Mouse (Mus musculus) left cerebral cortex, adult 2 months (tissue): ENCODE measurements around the gene a. TPM values are rescaled to one million over a fixed set of nuclear protein-coding genes. Genes with fewer than 3 reads are reported as not detected.
"Not testable (repeated sequence)": the region's sequence is repeated elsewhere in the genome, so short reads cannot be mapped to it uniquely, and the experiment has no call there.

Source experiments
- DNase-seq, 2 experiments: peaks; one replicate each; pipeline ENCODE4 v3.0.0; 2021 to 2022; ENCODE audit warnings: low spot score in 2 of 2, mixed read lengths in 1 of 2; ENCODE audit errors: extremely low spot score in 1 of 2
- H3K27ac ChIP-seq: fragments of 200-600 bp; 2 replicates; pipeline ENCODE4 v1.8.1; 2022
- H3K4me3 ChIP-seq: fragments of 200-600 bp; 2 replicates; pipeline ENCODE4 v1.8.1; 2022
- CTCF ChIP-seq: fragments of 200-600 bp; IDR thresholded peaks from 2 replicates; pipeline ENCODE4 v1.8.1; 2022; ENCODE audit warnings: antibody characterized with exemption, mild to moderate bottlenecking, moderate library complexity
- intact Hi-C: fragments of 180-260 bp; cut with DNase I; formaldehyde crosslinking; loops from one replicate; pipeline ENCODE4 v1.15.1; 2025
- total RNA-seq, 2 experiments: library from RNA; stranded (reverse); gene quantifications; 2 replicates each; pipeline ENCODE4 v1.2.3; 2021

Gene a
- total RNA-seq, 2 experiments from 2014 or later = not detected

DNA sequence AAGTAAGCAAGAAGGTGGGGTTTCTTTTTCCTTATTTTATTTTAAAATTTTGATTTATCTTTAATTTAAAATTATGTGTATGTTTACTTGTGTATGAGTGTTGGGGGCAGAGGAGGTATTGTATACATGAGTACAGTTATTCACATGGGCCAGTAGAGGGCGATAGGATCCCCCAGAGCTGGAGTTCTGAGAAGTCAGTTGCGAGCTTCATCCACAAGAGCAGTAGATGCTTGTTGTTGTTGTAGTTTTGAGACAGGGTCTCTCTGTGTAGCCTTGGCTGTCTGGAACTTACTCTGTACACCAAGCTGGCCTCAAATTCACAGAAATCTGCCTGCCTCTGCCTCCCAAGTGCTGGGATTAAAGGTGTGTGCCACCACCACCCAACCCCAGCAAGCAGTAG, 125.3 kb downstream of the a start:
- peak; percentile 55 for TF ChIP-seq CTCF

GRCm38 (mm10) chr2:154917866-154918641, 126.9 kb downstream of the a start:
- no peak for DNase-seq
- TF ChIP-seq CTCF = no peak
- no peak overlapping the region for H3K27ac ChIP-seq
- no peak overlapping the region for H3K4me3 ChIP-seq
- intact Hi-C loops = no loop called here

More for the DNA sequence above, 125.3 kb downstream of the a start:
- peak in 1 of 2 experiments; percentile 9 for DNase-seq
- H3K27ac ChIP-seq = no peak overlapping the region
- H3K4me3 ChIP-seq = no peak overlapping the region
- intact Hi-C loops = no loop called here

- no peak for TF ChIP-seq CTCF
- Histone ChIP-seq H3K27ac (no peak overlapping the region), H3K4me3 (no peak overlapping the region)
- no peak for DNase-seq
- intact Hi-C loops = loop anchor here (2.0 kb wide), 1 partner anchor 50 kb away; no protein-coding TSS in a partner anchor
These were observed 129.7 kb downstream of the a start for GRCm38 (mm10) chr2:154920896-154921295.

DNA sequence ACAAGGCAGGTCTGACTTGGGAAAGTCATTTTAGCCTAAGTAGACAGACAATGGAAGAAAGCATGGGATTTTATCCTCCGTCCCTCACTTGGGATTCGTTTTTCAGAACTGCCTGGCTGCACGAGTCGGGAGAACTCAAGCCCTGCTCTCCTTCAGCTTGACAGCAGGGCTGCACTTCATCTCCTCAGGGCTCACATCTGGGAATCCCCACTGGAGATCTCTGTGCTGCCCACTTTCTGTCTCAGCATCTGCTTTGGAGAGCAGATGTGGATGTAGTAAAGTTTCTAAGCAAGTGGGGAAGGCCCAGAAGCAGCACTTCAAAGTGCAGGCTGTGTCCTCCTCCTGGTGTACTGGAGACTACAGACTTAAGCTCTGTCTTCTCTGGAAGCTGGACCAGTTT, 130.9 kb downstream of the a start:
- DNase-seq, H3K27ac ChIP-seq, intact Hi-C loops, H3K4me3 ChIP-seq: not testable (repeated sequence)

DNA sequence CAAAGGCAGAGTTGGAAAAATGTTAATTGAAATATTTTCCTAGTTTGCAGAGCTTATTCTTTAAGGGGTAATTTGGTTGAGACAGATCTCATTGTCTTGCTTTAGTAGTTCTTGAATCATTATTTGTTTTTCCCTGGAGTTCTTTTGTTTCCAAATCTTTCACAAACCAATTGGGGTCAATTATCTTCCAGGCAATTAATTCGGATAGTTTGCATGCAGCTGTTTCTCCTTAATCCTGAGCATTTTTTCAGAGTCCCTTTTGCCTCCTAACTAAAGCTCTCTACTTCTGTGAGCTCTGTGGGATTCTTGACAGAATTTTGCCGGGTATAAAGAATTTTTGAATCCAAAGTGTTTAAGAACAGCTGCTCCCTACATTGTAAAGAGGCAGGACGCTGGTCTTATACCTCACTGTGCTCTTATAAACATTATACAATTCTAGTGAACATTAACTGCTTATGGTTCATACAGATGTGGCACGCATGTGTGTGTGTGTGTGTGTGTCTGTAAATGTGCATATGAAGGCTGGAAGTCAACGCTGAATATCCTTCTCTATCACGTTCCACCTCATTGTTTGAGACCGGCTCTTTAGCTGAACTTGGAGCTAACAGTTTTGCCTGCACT, 134.3 kb downstream of the a start:
- intact Hi-C loops = no loop called here
- Histone ChIP-seq H3K27ac (no peak overlapping the region), H3K4me3 (no peak overlapping the region)
- no peak for DNase-seq
- no peak for TF ChIP-seq CTCF

DNA sequence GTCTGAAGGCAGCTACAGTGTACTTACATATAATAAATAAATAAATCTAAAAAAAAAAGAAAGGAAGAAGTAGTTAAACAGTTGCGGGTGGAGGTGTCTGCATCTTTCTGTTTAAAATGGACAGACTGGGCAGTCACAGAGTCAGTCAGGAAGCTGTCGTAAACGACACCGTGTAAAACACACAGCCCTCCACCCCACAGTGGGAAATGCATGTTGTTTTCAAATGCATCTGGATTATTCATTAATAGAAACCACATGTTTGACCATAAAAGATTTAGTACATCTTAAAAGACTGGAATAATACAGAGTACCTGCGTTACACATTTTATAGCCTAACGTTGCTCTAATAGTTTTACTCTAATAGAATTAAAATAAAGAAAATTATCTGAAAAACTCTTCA, 135.6 kb downstream of the a start:
- TF ChIP-seq CTCF = no peak
- H3K4me3 ChIP-seq = no peak overlapping the region
- no peak for DNase-seq
- no peak overlapping the region for H3K27ac ChIP-seq
- intact Hi-C loops = no loop called here

DNA sequence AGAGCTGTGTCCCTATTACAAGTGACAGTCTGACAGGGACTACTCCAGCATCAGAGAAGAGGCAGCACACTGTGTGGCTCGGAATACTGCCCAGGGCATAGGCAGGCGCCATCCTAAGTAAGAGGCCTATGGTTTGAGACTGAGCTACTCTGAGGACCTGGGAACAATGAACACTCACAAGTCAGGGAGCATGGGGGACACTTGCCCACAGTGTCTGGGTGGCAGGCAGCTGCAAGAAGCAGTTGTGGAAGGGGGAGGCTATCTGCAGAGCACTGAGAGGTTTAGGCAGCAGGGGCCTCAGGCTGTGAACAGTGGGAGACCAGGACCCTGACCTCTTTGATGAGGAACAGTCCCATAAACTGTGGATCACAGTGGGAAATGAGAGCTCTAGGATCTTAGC, 137.1 kb downstream of the a start:
- no peak overlapping the region for H3K27ac ChIP-seq
- intact Hi-C loops = no loop called here
- H3K4me3 ChIP-seq = no peak overlapping the region
- TF ChIP-seq CTCF = no peak
- no peak for DNase-seq

- TF ChIP-seq CTCF = peak; percentile 38
- DNase-seq = no peak
- intact Hi-C loops = no loop called here
- Histone ChIP-seq H3K4me3 (no peak overlapping the region), H3K27ac (no peak overlapping the region)
These were observed 142.7 kb downstream of the a start for GRCm38 (mm10) chr2:154933884-154934283.

GRCm38 (mm10) chr2:154936106-154936505, 144.9 kb downstream of the a start:
- no peak for TF ChIP-seq CTCF
- H3K27ac ChIP-seq = no peak overlapping the region
- H3K4me3 ChIP-seq = no peak overlapping the region
- intact Hi-C loops = no loop called here
- no peak for DNase-seq

GRCm38 (mm10) chr2:154936536-154937155, 145.4 kb downstream of the a start:
- intact Hi-C loops = no loop called here
- Histone ChIP-seq H3K4me3 (no peak overlapping the region), H3K27ac (no peak overlapping the region)
- TF ChIP-seq CTCF = no peak
- no peak for DNase-seq

DNA sequence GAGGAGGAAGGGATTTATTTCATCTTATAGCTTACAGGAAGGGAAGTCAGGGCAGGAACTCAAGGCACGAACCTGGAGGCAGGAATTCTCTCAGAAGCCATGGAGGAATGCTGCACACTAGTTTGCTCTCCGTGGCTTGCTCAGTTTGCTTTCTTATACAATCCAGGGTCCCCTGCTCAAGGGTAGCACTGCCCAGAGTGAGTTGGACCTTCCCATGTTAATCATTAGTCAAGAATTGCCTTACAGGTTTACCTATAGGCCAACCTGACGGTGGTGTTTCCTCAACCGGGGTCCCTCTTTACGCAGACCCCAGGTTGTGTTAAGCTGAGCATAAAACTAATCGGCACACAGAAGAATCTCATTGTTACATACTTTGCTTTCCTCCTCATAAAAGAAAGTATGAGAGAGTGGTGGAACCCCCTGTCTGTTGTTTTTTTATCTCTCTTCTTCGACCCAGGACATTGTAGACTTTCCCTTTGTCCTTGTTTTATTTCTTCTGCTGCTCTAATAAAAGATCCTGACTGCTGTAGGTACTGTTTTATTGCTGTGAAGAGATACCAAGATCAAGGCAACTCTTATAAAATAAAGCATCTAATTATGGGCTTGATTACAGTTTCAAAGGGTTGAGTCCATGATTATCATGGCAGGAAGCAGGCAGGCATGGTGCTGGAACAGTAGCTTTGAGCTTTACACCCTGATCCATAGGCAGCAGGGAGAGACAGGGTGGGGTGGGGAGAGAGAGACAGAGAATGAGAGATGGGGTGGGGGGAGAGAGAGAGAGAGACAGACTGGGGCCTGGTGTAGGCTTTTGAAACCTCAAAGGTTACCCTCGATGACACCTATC, 146.6 kb downstream of the a start:
- no peak overlapping the region for H3K27ac ChIP-seq
- no peak for DNase-seq
- intact Hi-C loops = no loop called here
- TF ChIP-seq CTCF = no peak
- H3K4me3 ChIP-seq = no peak overlapping the region
